Mouse (Mus musculus): ENCODE results near the gene Eps8l3.

Gene Eps8l3

DNA sequence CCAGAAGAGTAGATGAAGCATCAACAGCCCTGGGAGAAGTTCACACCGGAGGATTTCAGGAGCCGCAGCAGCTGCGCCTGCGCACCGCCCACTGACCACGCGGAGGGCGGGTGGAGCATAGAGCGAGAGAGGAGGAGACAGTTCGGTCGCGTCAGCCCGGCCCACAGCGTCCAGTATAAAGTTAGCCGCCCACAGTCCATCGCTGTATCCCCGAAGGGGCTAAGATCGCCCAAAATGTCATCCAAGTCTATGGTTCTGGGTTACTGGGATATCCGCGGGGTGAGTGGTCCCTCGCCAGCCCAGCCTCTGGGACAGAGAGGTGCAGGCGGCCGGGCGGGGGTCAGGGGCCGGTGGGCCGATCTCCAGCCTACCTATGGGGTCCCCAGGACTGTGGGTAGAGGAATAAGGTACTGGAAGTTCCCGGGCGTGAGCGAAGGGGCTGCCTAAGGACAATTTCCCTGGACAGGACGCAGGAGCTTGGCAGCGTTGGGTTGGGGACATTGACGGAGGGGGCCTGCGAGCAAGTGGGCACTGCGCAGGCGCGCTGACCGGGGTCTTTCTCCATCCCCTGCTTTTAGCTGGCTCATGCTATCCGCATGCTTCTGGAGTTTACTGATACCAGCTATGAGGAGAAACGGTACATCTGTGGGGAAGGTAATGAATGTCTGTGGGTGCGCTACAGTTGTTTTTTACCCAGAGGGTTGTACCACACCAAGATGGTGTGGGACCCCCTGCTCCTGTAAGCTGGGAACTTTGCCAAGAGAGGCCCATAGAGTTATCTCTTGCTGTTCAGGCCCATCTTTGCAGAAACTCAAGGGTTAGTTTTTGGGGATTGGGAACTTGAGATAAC, 18.9 kb downstream of the Eps8l3 start, which contains the start of gene Gstm5:
Gene Gstm5, plus strand, starts transcription at position 102 of the 850 bp plus-strand sequence.
- peak; percentile 83 for DNase-seq (ENCODE audit: low spot score)

DNA sequence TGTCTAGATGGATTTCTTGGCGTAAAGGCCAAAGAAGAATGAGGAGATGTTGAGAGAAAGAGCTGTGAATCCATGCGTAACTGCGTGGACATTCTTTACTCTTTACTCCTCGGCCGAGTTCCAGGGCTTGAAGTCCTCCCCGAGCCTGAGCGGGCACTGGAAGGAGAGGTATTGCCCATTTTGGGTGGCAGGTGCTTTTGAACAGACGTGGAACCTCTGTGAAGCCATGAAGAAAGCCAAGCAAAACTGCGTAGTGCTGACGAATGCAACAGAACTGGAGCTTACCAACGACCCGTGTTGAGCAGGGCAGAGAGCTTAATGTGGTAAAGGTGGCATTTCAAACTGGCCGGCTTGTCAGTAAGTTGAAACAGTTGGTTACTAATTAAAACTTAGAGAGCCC, 21.7 kb downstream of the Eps8l3 start:
- DNase-seq (ENCODE audit: low spot score): no peak

DNA sequence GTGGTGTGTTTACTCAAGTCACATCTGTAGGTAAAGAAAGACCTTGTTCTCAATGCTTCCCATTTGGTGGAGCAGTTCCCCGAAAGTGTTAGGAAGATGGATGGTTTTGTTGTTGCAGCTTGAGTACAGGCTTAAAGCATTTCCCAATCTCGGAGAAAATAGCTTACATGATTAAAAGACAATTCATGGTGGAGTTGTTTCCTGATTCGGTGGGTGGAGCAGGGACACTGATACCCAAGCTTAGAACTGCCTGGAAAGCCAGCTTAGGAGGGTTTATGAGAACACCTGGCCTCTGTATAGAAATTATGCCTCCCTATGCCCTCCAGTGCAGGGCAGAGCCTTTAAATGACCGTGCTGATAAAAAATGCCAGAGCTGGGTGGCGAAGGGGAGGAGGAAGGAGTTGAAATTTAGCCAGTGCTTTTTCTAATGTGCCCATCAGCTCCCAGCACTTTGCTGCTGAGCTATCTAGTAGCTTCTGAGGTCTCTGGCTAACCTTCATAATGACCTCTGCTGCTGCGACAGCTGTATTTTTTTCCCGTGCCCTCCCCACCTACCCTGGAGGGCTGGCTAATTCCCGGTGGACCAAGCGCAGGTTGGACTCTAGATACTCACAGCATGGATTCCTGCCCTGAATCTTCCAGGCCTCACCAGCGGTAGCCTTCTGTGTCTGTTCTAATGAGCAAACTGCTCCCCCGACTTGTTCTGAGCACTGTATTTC, 24.1 kb downstream of the Eps8l3 start:
- DNase-seq (ENCODE audit: low spot score): no peak

DNA sequence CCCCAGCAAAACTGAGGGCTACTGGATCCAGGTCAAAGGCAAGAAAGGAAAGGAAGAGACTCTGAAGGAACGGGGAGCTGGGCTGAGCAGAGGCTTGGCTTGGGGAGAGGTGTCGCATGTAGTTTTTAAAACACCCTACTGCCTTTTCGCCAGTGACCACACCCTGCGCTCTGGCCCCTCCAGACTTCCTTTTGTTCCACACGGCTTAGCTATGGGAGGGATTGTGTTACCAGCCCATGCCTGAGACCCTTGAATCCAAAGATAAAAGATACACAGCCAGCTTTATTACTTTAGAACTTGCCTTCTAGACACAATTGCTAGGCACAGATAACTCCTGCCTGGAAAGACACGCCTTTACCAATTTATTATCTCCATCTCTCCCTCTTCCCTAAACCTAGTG, 28.9 kb downstream of the Eps8l3 start:
- DNase-seq (ENCODE audit: low spot score): no peak

- DNase-seq (ENCODE audit: low spot score): no peak
Observed at GRCm38 (mm10) chr3:107916674-107917073, 39.6 kb downstream of the Eps8l3 start.

- no peak for DNase-seq (ENCODE audit: low spot score)
Observed at GRCm38 (mm10) chr3:107917097-107917496, 40.1 kb downstream of the Eps8l3 start.

- no peak for DNase-seq (ENCODE audit: low spot score)
Observed at GRCm38 (mm10) chr3:107917783-107918408, 40.9 kb downstream of the Eps8l3 start.

- no peak for DNase-seq (ENCODE audit: low spot score)
Observed at GRCm38 (mm10) chr3:107920348-107920747, 43.3 kb downstream of the Eps8l3 start.

- DNase-seq (ENCODE audit: low spot score): no peak
Observed at GRCm38 (mm10) chr3:107925335-107925734, 48.3 kb downstream of the Eps8l3 start.

- no peak for DNase-seq (ENCODE audit: low spot score)
Observed at GRCm38 (mm10) chr3:107927841-107928240, 50.8 kb downstream of the Eps8l3 start.

GRCm38 (mm10) chr3:107928691-107929090, 51.7 kb downstream of the Eps8l3 start:
- DNase-seq (ENCODE audit: low spot score): no peak

GRCm38 (mm10) chr3:107929243-107929642, 52.2 kb downstream of the Eps8l3 start:
- no peak for DNase-seq (ENCODE audit: low spot score)

GRCm38 (mm10) chr3:107929731-107930130, 52.7 kb downstream of the Eps8l3 start:
- DNase-seq (ENCODE audit: low spot score): no peak

GRCm38 (mm10) chr3:107931134-107931533, 54.1 kb downstream of the Eps8l3 start:
- DNase-seq (ENCODE audit: low spot score): no peak

GRCm38 (mm10) chr3:107931670-107932069, 54.6 kb downstream of the Eps8l3 start, which contains the start of gene Gstm7:
Gstm7 (minus strand) TSS chr3:107931817.
- DNase-seq (ENCODE audit: low spot score): peak; percentile 99

DNA sequence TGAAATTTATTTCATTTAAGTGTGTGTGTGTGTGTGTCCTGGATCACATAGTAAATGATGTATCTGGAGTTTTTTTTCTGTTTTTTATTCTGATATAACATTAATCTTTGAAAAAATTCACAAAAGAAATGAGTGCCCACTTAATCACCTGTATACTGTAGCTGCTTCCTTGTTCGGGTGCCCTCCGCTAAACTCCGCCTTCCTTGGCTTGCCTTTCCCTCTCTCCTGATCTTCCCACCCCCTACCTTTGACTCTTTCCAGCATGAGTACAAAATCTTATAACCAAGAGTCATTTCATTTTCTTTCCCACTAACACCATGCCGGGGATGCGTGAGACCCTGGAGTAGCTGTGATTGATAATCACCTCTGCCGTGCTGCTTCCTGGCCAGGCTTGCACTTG, 55.1 kb downstream of the Eps8l3 start:
- no peak for DNase-seq (ENCODE audit: low spot score)

- DNase-seq (ENCODE audit: low spot score): no peak
Observed at GRCm38 (mm10) chr3:107935268-107935667, 58.2 kb downstream of the Eps8l3 start.

DNA sequence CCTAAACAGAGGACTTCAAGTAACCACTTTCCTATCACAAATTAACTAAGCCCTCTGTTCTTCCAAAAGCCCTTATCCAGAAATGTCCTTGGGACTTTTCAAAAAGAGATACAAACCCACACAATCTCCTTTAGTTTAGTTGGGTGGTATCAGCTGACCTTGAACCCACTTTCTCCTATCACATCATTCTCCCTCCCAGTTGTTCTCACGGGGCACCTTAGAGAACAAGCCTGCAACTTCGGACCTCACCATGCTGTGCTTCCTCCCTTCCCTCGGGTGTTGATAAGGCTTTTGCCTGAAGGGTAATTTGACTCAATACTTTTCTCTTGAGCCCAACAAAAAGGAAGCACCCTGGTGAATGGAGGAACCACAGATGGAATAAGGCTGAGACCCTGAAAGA, 58.9 kb downstream of the Eps8l3 start:
- peak; percentile 55 for DNase-seq (ENCODE audit: low spot score)

DNA sequence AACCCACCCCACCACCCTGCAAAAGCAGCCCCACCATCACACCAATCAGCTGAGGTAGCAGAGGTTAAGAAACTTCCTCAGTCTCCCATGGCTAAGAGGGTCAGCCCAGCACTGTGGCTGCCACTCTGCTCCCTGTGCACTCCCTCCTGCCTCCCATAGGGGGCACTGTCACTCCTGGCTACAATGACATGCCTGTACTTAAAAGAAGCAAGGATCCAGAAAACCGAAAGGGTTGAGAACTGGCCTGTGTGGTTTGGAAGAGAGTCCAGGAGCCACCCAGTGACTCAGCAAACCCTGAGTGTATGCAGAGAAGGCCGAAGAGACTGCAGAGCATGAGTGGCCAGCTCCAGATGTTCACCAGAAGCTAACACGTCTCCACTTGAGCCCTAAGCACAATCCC, 62.4 kb downstream of the Eps8l3 start:
- DNase-seq (ENCODE audit: low spot score): peak; percentile 74

DNA sequence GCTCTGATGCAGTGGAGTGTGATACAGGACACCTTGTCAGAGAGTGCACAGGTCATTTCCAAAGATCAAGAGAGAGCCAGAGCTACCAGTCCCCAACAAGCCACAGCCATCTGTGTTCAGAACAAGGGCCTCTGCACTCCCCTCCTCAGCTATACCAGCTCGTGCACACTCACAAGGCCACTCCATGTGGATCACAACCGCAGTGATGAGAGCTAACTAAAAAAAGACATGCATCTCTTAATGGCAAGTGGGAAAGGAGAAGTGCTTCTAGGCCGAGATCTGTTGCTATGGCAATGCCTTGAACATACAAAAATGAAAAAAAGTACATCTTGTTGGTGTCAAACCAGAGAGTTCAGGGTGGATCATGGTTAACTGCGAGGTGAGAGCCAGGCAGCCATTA, 62.8 kb downstream of the Eps8l3 start:
- no peak for DNase-seq (ENCODE audit: low spot score)

GRCm38 (mm10) chr3:107940524-107940923, 63.5 kb downstream of the Eps8l3 start:
- DNase-seq (ENCODE audit: low spot score): no peak

DNA sequence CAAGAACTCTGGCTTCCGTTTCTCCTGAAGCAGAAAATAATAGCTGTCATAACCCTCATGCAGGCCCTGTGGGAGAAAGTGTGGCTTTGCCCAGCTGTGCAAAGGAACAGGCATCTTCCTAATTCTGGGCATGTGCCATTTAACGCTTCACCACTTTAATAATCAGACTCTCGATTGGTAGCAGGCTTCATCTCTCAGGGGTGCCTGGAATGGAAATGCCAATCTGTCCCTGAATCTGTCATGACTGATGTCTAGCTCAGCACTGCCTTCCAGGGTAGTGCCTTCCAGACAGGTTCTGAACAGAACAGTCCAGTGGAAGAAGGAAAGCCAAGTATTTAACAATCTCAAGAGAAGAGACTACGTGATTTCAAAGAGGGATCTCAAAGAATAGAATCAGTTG, 64.2 kb downstream of the Eps8l3 start:
- no peak for DNase-seq (ENCODE audit: low spot score)
